Mouse (Mus musculus) C2C12 (cell line): Measurements from ENCODE around the gene Efna3. TPM values are rescaled to one million over a fixed set of nuclear protein-coding genes. Genes with fewer than 3 reads are reported as not detected.
A peak's percentile ranks its signal among the peaks of the same experiment; 100 is the strongest.

ENCODE experiments used
- H3K27me3 ChIP-seq: one replicate; pipeline ENCODE4 v1.6.1; 2011; ENCODE audit not compliant: control insufficient read depth, insufficient read depth, insufficient read length
- H3K36me3 ChIP-seq: one replicate; pipeline ENCODE4 v1.6.1; 2011; ENCODE audit not compliant: control insufficient read depth, insufficient read depth
- H3K4me3 ChIP-seq: one replicate; pipeline ENCODE4 v1.5.1; 2011; ENCODE audit warnings: mild to moderate bottlenecking, control low read depth; ENCODE audit not compliant: poor library complexity, insufficient read depth, severe bottlenecking
- H3K79me2 ChIP-seq: one replicate; pipeline ENCODE4 v1.6.1; 2011; ENCODE audit not compliant: control insufficient read depth, insufficient read depth
- H3K79me3 ChIP-seq: one replicate; pipeline ENCODE4 v1.6.1; 2011; ENCODE audit warnings: low read depth, control low read depth
- H3ac ChIP-seq: one replicate; pipeline ENCODE3; 2011; ENCODE audit warnings: low read depth; ENCODE audit not compliant: control insufficient read depth, insufficient read length
- CEBPB ChIP-seq: IDR thresholded peaks from one replicate; pipeline ENCODE4 v1.6.1; 2011; ENCODE audit warnings: low read depth, mild to moderate bottlenecking, control low read depth, moderate library complexity
- CTCF ChIP-seq: IDR thresholded peaks from one replicate; pipeline ENCODE4 v1.5.1; 2011; ENCODE audit not compliant: control insufficient read depth, insufficient read depth, insufficient read length
- FOSL1 ChIP-seq: IDR thresholded peaks from one replicate; pipeline ENCODE4 v1.8.0; 2011; ENCODE audit warnings: mild to moderate bottlenecking, low read length; ENCODE audit not compliant: poor library complexity, insufficient read depth, severe bottlenecking
- MAX ChIP-seq: IDR thresholded peaks from one replicate; pipeline ENCODE4 v1.6.1; 2011; ENCODE audit warnings: mild to moderate bottlenecking, control low read depth
- MYOD1 ChIP-seq: IDR thresholded peaks from one replicate; pipeline ENCODE4 v1.6.1; 2011; ENCODE audit warnings: low read depth; ENCODE audit not compliant: control insufficient read depth, insufficient read length
- MYOG ChIP-seq: IDR thresholded peaks from one replicate; pipeline ENCODE4 v1.6.1; 2011; ENCODE audit not compliant: control insufficient read depth, insufficient read length; ENCODE audit errors: extremely low read depth
- USF1 ChIP-seq: IDR thresholded peaks from one replicate; pipeline ENCODE4 v1.6.1; 2011; ENCODE audit warnings: low read depth, mild to moderate bottlenecking, control low read depth, moderate library complexity
- polyA plus RNA-seq: library from polyadenylated mRNA; unstranded; fragments of >200 nt; fragmentation: generic; extraction: Trizol; gene quantifications from one replicate; pipeline ENCODE4 v1.2.1, GENCODE M21; 2012; ENCODE audit warnings: missing spikeins

Gene Efna3
- polyA plus RNA-seq, 1 experiment: 2.9 TPM

DNA sequence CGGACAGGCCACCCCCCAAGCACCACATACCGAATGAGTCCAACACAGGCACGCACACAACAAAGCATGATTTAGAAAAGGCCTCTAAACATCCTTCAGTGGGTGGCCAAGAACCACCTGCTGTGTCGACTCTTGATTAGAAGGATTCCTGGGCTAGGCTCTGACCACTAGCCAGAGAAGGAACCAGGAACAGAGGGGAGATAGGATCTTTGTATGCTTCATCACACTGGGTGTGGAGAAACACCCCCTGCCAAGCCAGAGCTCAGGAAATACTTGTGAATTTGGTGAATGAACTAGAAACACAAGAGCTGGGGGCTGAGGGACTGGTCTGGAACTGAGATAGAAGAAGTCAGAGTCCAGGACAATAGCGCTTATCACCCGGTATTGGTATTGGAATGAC is 13.8 kb upstream of the Efna3 start:
- H3K79me2 ChIP-seq: peaks cover 17% of the 10 kb centered on the region
- H3K27me3 ChIP-seq: no peaks in the 10 kb centered on the region
- H3K4me3 ChIP-seq: no peak overlapping the region

GRCm38 (mm10) chr3:89333053-89333452 is 10.3 kb upstream of the Efna3 start:
- no peak overlapping the region for H3K4me3 ChIP-seq
- TF ChIP-seq USF1: no peak
- TF ChIP-seq MYOD1: no peak
- TF ChIP-seq MAX: no peak
- TF ChIP-seq CEBPB: no peak
- TF ChIP-seq CTCF: no peak
- no peak for TF ChIP-seq FOSL1
- no peak for TF ChIP-seq MYOG
- H3K79me2 ChIP-seq: peaks cover 17% of the 10 kb centered on the region
- H3K36me3 ChIP-seq: no peaks in the 10 kb centered on the region
- H3K27me3 ChIP-seq: peaks cover 3% of the 10 kb centered on the region
- no peaks in the 10 kb centered on the region for H3K79me3 ChIP-seq
- no peak overlapping the region for H3ac ChIP-seq

More for the DNA sequence above, 13.8 kb upstream of the Efna3 start:
- no peak for TF ChIP-seq CTCF
- TF ChIP-seq FOSL1: no peak
- no peak for TF ChIP-seq CEBPB
- TF ChIP-seq MYOG: no peak
- no peak for TF ChIP-seq MYOD1
- TF ChIP-seq USF1: no peak
- TF ChIP-seq MAX: no peak
- H3K79me3 ChIP-seq: no peaks in the 10 kb centered on the region
- H3K36me3 ChIP-seq: no peaks in the 10 kb centered on the region
- peak overlapping the region; percentile 26 for H3ac ChIP-seq

DNA sequence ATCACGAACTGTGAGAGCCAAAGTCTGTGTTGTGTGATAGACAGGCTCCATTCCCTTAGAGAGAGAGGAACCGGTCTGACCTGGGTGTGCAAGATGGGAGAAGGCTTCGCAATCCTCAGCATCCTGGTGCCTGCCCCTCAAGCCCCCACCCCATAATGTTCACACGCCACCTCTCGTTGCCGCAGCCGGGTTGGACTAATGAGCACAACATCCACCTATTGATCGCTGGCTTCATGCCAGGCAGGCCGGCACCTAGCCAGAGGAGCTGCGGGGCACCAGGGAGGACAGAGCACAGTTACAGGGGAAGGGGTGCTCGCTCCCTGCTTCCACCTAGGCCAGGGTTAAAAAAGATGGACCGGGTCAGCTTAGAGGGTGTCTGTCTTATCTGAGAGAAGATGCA is 9.7 kb upstream of the Efna3 start:
- Histone ChIP-seq H3ac (no peak overlapping the region), H3K79me2 (peaks cover 17% of the 10 kb centered on the region)

DNA sequence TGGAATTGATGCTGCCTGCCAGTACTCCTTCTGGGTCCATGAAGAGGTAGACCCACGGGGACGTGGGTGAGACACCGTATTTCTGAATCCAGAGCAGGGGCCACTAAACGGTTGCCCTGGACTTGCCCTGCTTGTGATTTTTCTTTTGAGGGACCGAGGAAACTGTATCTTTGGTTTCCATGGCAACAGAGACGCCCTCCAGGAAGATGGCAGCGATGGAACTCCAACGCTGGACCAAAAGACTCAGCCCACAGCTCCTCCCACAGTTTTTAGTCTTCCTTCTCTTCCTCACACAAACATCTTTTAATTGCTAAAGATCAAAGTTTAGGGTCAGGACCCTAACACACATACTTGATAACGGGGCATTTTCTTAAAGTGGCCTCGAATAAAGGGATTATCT is 9.2 kb upstream of the Efna3 start:
- TF ChIP-seq CEBPB: no peak
- no peak for TF ChIP-seq CTCF

More for the DNA sequence above, 9.7 kb upstream of the Efna3 start:
- H3K36me3 ChIP-seq: no peaks in the 10 kb centered on the region
- peaks cover 6% of the 10 kb centered on the region for H3K27me3 ChIP-seq
- no peak overlapping the region for H3K4me3 ChIP-seq
- no peaks in the 10 kb centered on the region for H3K79me3 ChIP-seq
- TF ChIP-seq FOSL1 (no peak), CTCF (no peak)

GRCm38 (mm10) chr3:89331561-89331960 is 8.8 kb upstream of the Efna3 start:
- Histone ChIP-seq H3K27me3 (peaks cover 6% of the 10 kb centered on the region), H3K4me3 (no peak overlapping the region), H3K79me3 (no peaks in the 10 kb centered on the region), H3K36me3 (no peaks in the 10 kb centered on the region), H3K79me2 (peaks cover 9% of the 10 kb centered on the region), H3ac (no peak overlapping the region)
- TF ChIP-seq CEBPB: no peak
- no peak for TF ChIP-seq FOSL1
- TF ChIP-seq CTCF: no peak
- TF ChIP-seq MYOG: no peak
- no peak for TF ChIP-seq USF1
- TF ChIP-seq MYOD1: no peak
- TF ChIP-seq MAX: no peak

More for the DNA sequence above, 9.2 kb upstream of the Efna3 start:
- no peak overlapping the region for H3K4me3 ChIP-seq
- H3ac ChIP-seq: no peak overlapping the region
- H3K36me3 ChIP-seq: no peaks in the 10 kb centered on the region
- H3K79me2 ChIP-seq: peaks cover 12% of the 10 kb centered on the region
- peaks cover 6% of the 10 kb centered on the region for H3K27me3 ChIP-seq
- H3K79me3 ChIP-seq: no peaks in the 10 kb centered on the region

- Histone ChIP-seq H3K4me3 (no peak overlapping the region), H3K79me2 (peaks cover 5% of the 10 kb centered on the region), H3K27me3 (peaks cover 6% of the 10 kb centered on the region), H3ac (no peak overlapping the region), H3K36me3 (no peaks in the 10 kb centered on the region), H3K79me3 (no peaks in the 10 kb centered on the region)
- no peak for TF ChIP-seq MAX
- no peak for TF ChIP-seq MYOG
- no peak for TF ChIP-seq CTCF
- TF ChIP-seq FOSL1: no peak
- TF ChIP-seq USF1: no peak
- TF ChIP-seq MYOD1: no peak
- no peak for TF ChIP-seq CEBPB
Observed at GRCm38 (mm10) chr3:89330948-89331347, 8.2 kb upstream of the Efna3 start.

DNA sequence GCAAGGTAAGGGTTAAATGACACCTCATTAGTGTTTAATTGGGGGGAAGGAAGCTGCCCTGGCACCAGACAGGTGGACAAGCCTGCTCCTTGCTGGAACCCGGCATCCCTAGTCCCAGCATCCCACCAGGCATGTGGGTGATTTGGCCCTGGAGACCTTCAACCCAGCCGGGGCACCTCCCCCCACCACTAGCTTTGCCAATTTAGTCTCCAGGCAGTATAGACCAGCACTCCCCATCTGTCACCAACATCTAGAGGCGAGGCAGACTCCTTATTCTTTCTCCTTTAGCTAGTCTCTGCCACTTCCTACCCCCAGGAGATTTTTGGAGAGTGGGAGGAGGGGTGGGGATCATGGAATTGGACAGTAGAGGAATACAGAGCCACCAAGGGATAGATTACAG is 7.6 kb upstream of the Efna3 start:
- Histone ChIP-seq H3K36me3 (no peaks in the 10 kb centered on the region), H3K79me3 (no peaks in the 10 kb centered on the region), H3K79me2 (no peaks in the 10 kb centered on the region), H3K27me3 (peaks cover 6% of the 10 kb centered on the region), H3K4me3 (no peak overlapping the region), H3ac (no peak overlapping the region)
- TF ChIP-seq CTCF (no peak), USF1 (no peak)
